Mouse (Mus musculus) embryonic facial prominence, embryonic 14.5 days (tissue): Measurements from ENCODE around the gene Dync1i1. TPM values are rescaled to one million over a fixed set of nuclear protein-coding genes. Genes with fewer than 3 reads are reported as not detected.

ENCODE experiments used
- ATAC-seq: fragments of 200-750 bp; cut with Nextera tagmentation; 2 replicates; pipeline ENCODE4 v1.8.0; 2017; ENCODE audit warnings: low read depth, moderate number of reproducible peaks, moderate TSS enrichment
- DNase-seq: peaks from one replicate; pipeline ENCODE4 v3.0.0-alpha.2; 2015; ENCODE audit warnings: low spot score
- H3K27ac ChIP-seq: fragments of 300-500 bp; sonication (generic); replicated peaks from 2 replicates; pipeline ENCODE4 v1.5.1; 2014; ENCODE audit warnings: low read depth, mild to moderate bottlenecking, low read length, moderate library complexity
- H3K27me3 ChIP-seq: fragments of 300-500 bp; sonication (generic); replicated peaks from 2 replicates; pipeline ENCODE4 v1.6.1; 2014; ENCODE audit warnings: low read length; ENCODE audit not compliant: control insufficient read depth, insufficient read depth
- H3K36me3 ChIP-seq: fragments of 300-500 bp; sonication (generic); 2 replicates; pipeline ENCODE4 v1.6.1; 2014; ENCODE audit warnings: low read length, mixed read lengths; ENCODE audit not compliant: control insufficient read depth, insufficient read depth
- H3K4me1 ChIP-seq: fragments of 300-500 bp; sonication (generic); 2 replicates; pipeline ENCODE4 v1.6.1; 2014; ENCODE audit warnings: antibody characterized with exemption, low read length; ENCODE audit not compliant: control insufficient read depth, insufficient read depth
- H3K4me2 ChIP-seq: fragments of 300-500 bp; sonication (generic); 2 replicates; pipeline ENCODE4 v1.6.1; 2014; ENCODE audit warnings: low read depth, mild to moderate bottlenecking, low read length, moderate library complexity, mixed read lengths
- H3K4me3 ChIP-seq: fragments of 300-500 bp; sonication (generic); 2 replicates; pipeline ENCODE4 v1.5.1; 2014; ENCODE audit warnings: low read depth, mild to moderate bottlenecking, low read length
- H3K9ac ChIP-seq: fragments of 300-500 bp; sonication (generic); 2 replicates; pipeline ENCODE4 v1.6.1; 2014; ENCODE audit warnings: low read depth, mild to moderate bottlenecking, low read length, moderate library complexity, mixed read lengths
- H3K9me3 ChIP-seq: fragments of 300-500 bp; sonication (generic); 2 replicates; pipeline ENCODE4 v1.6.1; 2016; ENCODE audit warnings: low read length; ENCODE audit not compliant: control insufficient read depth
- WGBS: fragments of 180-500 bp; shearing (Covaris S2); extraction: QIAGEN DNeasy Blood & Tissue Kit; methylation state at CpG from one replicate; pipeline ENCODE4 v1.1.7; 2014; 5-methylcytosine and 5-hydroxymethylcytosine counted together
- polyA plus RNA-seq: library from polyadenylated mRNA; unstranded; fragments of >200 nt; fragmentation: Nextera tagmentation; extraction: Ambion mirVana; gene quantifications from 2 replicates; pipeline ENCODE4 v1.2.1, GENCODE M21; 2014

Gene Dync1i1
- polyA plus RNA-seq, 1 experiment from 2014 or later: 14.3 TPM

GRCm38 (mm10) chr6:6004756-6005485 lies 279.5 kb downstream of the Dync1i1 start:
- WGBS: 51% methylated on average over 12 of the region's 12 CpGs
- H3K4me2 ChIP-seq: peak overlapping the region; percentile 98

DNA sequence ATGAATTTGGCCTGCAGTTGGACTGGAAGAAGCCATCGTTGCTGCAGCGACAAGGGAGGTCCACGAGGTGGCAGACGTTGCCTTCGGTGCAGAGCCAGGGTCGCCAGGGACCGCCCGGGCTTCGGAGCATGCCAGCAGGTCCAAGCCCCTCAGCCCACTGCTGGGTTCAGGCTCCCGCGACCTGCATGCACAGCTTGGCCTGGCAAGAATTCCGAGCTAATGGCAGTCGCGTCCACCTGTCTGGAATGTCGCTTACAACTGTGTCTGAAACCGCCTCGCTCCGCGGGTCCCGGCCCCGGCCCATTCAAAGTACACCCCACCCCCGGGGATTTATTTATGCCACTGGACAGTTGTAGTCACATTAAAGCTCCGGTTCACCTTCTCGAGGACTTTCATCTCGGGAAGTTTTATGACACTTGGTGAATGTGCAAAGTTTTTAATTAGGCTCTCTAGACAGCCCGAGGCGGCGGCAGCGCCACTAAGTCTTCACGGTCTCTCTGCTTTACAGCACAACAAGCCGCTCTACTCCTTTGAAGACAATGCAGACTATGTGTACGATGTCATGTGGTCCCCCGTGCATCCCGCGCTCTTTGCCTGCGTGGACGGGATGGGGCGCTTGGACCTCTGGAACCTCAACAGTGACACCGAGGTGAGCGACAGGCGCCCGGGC lies 280.5 kb downstream of the Dync1i1 start:
- Histone ChIP-seq H3K27ac (peak overlapping the region; percentile 16; the same call in 1 of the 2 replicates), H3K36me3 (no peaks in the 10 kb centered on the region), H3K4me2 (peak overlapping the region; percentile 98), H3K9ac (peak overlapping the region; percentile 64), H3K9me3 (no peaks in the 10 kb centered on the region), H3K4me1 (no peaks in the 10 kb centered on the region), H3K27me3 (peaks cover 7% of the 10 kb centered on the region; the same call in 1 of the 2 replicates), H3K4me3 (peak overlapping the region; percentile 60)
- WGBS: 1% methylated on average over 35 of the region's 42 CpGs
- DNase-seq: peak; percentile 93
- ATAC-seq: peak; percentile 95

More at GRCm38 (mm10) chr6:6004756-6005485, 279.5 kb downstream of the Dync1i1 start:
- Histone ChIP-seq H3K9ac (no peak overlapping the region), H3K27me3 (peaks cover 7% of the 10 kb centered on the region; the same call in 1 of the 2 replicates), H3K4me1 (no peaks in the 10 kb centered on the region), H3K9me3 (no peaks in the 10 kb centered on the region), H3K36me3 (no peaks in the 10 kb centered on the region), H3K4me3 (no peak overlapping the region), H3K27ac (no peak overlapping the region; the same call in 1 of the 2 replicates)
- ATAC-seq: no peak
- DNase-seq: no peak

DNA sequence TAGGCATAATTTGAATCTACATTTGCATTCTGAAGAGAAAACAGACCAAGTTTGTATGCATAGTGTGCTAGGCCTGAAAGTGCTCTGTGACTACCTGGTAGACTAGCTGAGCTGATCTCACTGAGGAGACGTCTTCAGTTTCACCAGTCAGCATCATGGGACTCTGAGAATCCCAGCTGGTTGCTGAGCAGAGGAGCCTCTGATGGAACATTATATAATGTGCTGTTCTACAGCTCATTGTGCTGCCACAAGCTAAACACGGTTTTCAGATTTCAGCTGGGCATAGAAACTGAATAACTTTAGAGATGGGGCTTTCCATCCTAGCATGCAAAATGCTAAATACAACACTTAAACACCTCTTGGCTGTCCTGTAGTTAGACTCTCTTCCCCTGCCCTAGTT lies 285.9 kb downstream of the Dync1i1 start:
- Histone ChIP-seq H3K27ac (no peak overlapping the region), H3K4me3 (no peak overlapping the region), H3K27me3 (peaks cover 9% of the 10 kb centered on the region), H3K36me3 (no peaks in the 10 kb centered on the region), H3K4me1 (no peaks in the 10 kb centered on the region), H3K4me2 (no peak overlapping the region), H3K9me3 (no peaks in the 10 kb centered on the region), H3K9ac (no peak overlapping the region)
- WGBS: 73% methylated on average over 2 of the region's 2 CpGs
- ATAC-seq (no peak), DNase-seq (no peak)

DNA sequence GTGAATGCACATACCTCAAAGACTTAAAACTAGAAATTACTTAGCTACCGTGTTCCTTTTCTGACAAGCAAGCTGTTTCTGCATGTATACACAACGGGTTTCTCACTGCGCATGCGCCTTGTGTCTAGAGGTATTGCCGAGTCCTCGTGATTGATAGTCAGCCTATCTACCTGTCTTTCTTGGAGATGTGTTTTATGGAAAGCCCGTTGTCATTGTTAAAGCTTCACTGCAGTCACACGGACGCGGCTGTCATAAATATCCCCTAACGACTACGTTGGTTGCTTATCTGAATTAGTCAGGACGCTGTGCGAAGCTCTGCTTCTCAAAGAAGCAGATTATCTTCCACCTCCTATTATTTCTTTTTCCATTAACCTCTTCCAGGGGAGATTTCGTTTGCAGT lies 290.2 kb downstream of the Dync1i1 start:
- Histone ChIP-seq H3K36me3 (no peaks in the 10 kb centered on the region), H3K9me3 (no peaks in the 10 kb centered on the region), H3K4me1 (peaks cover 5% of the 10 kb centered on the region), H3K4me3 (no peak overlapping the region), H3K27me3 (peaks cover 16% of the 10 kb centered on the region), H3K9ac (no peak overlapping the region), H3K4me2 (no peak overlapping the region), H3K27ac (no peak overlapping the region)
- DNase-seq (no peak), ATAC-seq (no peak)
- WGBS: 73% methylated on average over 15 of the region's 15 CpGs

DNA sequence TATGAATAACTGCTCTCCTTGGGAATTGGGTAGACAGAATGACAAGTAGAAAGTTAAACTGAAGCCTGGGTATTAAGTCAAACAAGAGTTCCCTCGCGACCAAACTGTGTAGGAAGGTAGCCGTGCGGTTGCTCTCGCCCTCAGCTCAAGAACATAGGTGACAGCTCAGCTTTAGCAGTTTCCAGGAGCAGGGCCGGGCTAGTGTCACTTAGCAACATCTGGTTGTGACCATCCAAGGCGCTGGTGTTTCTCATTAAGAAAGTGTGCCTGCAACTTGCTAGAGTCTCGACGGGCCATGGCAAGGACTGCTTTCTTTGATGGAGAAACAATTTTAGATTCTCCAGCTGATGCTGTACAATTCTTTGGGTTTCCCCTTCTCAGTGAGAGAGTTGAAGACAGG lies 291.5 kb downstream of the Dync1i1 start:
- no peak overlapping the region for H3K4me3 ChIP-seq
- 26% methylated on average over 9 of the region's 9 CpGs for WGBS
- H3K27ac ChIP-seq: no peak overlapping the region
- ATAC-seq: no peak
- no peak for DNase-seq
- no peaks in the 10 kb centered on the region for H3K9me3 ChIP-seq
- no peak overlapping the region for H3K9ac ChIP-seq
- H3K36me3 ChIP-seq: no peaks in the 10 kb centered on the region
- H3K27me3 ChIP-seq: peaks cover 12% of the 10 kb centered on the region; the same call in 1 of the 2 replicates
- H3K4me1 ChIP-seq: peaks cover 5% of the 10 kb centered on the region
- H3K4me2 ChIP-seq: no peak overlapping the region

DNA sequence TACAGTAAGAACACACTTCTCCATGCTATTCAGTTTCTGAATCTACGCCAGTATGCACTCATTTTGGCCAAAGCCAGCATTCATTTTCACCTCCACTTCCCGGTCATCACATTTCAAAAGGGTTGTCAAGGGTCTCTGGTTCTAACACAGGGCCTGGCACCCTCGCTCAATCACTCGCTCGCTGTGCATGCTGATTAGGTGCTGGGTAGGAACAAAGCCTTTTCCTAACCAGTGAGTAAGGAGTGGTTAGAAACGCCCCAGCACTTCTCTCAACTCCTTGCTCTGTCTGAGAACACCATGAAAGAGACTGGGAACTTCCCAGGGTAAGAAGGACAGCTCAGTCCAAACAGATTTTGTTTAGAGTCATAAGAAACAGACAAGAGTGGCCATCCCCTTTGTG lies 298.5 kb downstream of the Dync1i1 start:
- peaks cover 31% of the 10 kb centered on the region for H3K27me3 ChIP-seq
- 68% methylated on average over 6 of the region's 6 CpGs for WGBS
- DNase-seq (no peak), ATAC-seq (no peak)
- no peak overlapping the region for H3K4me3 ChIP-seq
- no peaks in the 10 kb centered on the region for H3K9me3 ChIP-seq
- H3K9ac ChIP-seq: no peak overlapping the region
- peaks cover 10% of the 10 kb centered on the region for H3K4me1 ChIP-seq
- H3K36me3 ChIP-seq: no peaks in the 10 kb centered on the region
- H3K4me2 ChIP-seq: no peak overlapping the region
- no peak overlapping the region for H3K27ac ChIP-seq

DNA sequence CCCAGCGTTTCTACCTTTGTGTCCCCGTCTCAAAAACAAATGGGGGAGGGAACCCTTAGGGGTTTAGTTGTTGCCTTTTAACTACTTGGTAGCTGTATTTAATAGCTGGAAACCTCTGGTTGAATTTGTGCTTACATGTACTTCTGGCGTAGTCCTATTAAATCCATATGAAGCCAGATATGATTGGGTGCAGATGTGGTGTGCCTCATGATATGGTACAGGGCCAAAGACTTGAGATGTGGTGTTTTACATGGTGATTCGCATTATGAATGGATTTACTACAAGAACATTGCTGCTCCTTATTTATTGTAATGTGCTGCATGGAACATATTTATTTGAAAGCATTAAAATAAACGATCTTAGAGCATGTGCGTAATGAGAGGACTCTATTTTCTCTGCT lies 302.2 kb downstream of the Dync1i1 start:
- Histone ChIP-seq H3K27ac (no peak overlapping the region), H3K4me3 (no peak overlapping the region), H3K27me3 (peaks cover 18% of the 10 kb centered on the region), H3K9me3 (no peaks in the 10 kb centered on the region), H3K36me3 (no peaks in the 10 kb centered on the region), H3K4me1 (peaks cover 5% of the 10 kb centered on the region; the same call in 1 of the 2 replicates), H3K9ac (no peak overlapping the region), H3K4me2 (no peak overlapping the region)
- WGBS: 44% methylated on average over 6 of the region's 6 CpGs
- ATAC-seq (no peak), DNase-seq (peak; percentile 77)

DNA sequence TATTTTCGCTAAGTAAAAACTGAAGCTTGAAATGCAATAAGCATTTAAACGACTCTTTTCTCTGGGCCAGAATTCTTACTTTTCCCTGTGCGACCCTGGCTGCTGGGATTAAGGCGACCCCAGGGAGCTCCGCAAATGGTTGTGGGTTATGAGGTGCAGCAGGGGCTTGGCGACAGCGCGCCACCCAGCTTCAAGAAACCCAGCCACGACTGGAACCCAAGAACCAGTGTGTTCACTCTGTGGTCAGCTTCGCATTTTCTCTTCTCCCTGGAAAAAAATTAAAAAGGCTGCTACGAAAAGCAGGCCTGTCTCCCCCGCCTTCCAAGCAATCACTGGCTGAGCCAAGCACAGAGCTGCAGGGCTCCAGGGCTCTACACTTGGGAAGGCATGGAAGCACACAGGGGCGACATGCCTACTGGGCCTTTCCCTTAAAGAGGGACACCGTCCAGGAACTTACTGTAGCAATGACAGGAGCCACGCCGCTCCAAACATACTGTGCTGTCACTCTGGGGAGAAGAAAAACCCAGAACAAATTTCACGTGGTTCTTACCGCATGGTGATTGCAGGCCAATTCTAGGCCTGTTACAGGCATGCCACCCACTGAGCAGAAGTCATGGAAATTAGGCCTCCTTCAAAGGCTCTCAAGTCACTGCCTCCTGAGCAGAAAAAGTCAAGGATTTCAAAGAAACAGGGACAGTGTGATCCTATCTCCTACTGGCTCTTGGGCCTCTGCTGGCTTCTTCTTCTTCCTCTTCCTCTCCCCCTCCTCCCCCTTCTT lies 313.5 kb downstream of the Dync1i1 start:
- Histone ChIP-seq H3K9me3 (no peaks in the 10 kb centered on the region), H3K27ac (peak overlapping the region; percentile 69), H3K36me3 (no peaks in the 10 kb centered on the region), H3K4me2 (peak overlapping the region; percentile 33), H3K9ac (no peak overlapping the region), H3K4me1 (peaks cover 18% of the 10 kb centered on the region), H3K27me3 (peaks cover 5% of the 10 kb centered on the region; the same call in 1 of the 2 replicates), H3K4me3 (no peak overlapping the region)
- WGBS: 29% methylated on average over 18 of the region's 18 CpGs
- peak; percentile 71; the same call in 1 of the 2 replicates for ATAC-seq
- DNase-seq: peak; percentile 72
